Mouse (Mus musculus) neutrophil, adult 5-6 weeks (primary cell): ENCODE measurements around the gene Iqcc. TPM values are rescaled to one million over a fixed set of nuclear protein-coding genes. Genes with fewer than 3 reads are reported as not detected.
A peak's percentile ranks its signal among the peaks of the same experiment; 100 is the strongest.

ENCODE experiments used
- ATAC-seq: fragments of 151-379, 151-347 bp; 2 replicates; pipeline ENCODE4 v1.8.0; 2017; ENCODE audit warnings: mild to moderate bottlenecking, moderate TSS enrichment; ENCODE audit not compliant: insufficient number of reproducible peaks, poor library complexity, low FRiP score, severe bottlenecking; ENCODE audit errors: extremely low read depth
- total RNA-seq: library from RNA; stranded (forward); fragments of 200-1000 nt; gene quantifications from 2 replicates; pipeline ENCODE4 v1.2.3, GENCODE M21; 2017

Gene Iqcc
- total RNA-seq, 1 experiment from 2014 or later: 27.5 TPM

DNA sequence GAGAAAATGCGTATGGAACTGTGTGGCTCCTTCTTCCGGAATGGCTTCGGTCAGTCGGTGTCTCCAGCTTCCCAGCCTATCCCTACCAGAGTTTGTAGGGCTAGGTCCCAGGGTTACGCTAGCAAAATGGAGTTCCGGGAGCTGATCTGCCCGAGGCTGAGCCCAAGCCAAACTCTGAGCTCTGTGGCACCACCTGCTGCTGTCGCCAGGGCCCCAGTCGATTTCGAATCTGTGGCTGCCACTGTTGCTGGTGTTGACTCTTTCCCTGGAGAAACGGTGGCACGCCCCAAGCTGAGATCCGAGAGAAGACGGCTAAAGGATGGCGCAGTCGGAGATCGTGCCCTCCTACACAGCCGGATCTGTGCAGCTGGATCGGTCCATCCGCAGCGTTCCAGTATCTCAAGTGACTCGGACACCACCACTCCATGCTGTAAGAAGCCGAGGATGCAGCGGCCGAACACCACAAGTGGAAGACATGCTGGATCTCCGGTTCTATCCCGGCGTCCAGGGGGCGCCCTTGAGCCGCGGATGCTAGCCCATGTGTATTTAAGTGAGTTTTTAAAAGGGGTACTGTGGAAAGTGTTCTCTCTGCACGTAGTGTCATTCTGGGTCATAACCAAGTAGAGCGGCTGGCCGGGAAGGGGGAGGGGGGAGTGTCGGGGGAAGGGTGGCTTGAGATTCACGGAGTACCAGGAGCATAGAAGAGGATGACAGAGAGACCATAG, 33.9 kb downstream of the Iqcc start:
- peak; percentile 78 for ATAC-seq

DNA sequence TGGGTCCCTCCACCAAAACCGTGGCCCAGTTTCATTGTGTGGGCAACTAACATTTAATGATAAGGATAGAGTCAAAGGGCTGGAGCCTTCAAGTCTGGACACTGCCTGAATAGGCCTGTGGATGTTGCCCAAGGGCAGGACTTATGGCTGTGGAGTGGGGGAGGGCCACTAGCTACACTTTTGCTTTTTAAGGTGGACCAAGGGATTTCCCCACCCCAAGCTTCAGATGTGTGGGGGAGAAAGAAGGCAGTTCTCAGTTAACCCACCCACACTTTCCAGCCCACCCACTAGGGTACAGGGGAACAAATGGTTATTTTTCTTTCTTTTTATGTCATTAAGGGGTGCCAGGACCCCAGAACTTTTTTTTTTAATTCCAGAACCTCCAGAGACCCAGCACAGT, 34.5 kb downstream of the Iqcc start:
- ATAC-seq: no peak

DNA sequence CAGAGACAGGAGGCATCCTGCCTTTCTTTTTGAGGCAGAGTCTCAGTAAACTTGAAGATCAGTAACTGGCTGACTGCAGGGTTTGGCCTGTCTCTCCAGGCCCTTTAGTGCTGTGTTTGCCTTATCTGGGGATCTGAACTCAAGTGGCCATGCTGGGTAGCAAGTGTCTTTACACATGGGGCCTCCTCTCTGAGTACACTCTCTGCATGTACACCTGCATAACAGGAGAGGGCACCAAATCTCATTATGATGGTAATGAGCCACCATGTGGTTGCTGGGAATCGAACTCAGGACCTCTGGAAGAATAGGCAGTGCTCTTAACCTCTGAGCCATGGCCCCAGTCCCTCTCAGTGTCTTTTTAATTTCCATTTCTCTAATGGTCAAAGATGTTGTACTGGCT, 36.6 kb downstream of the Iqcc start:
- no peak for ATAC-seq

DNA sequence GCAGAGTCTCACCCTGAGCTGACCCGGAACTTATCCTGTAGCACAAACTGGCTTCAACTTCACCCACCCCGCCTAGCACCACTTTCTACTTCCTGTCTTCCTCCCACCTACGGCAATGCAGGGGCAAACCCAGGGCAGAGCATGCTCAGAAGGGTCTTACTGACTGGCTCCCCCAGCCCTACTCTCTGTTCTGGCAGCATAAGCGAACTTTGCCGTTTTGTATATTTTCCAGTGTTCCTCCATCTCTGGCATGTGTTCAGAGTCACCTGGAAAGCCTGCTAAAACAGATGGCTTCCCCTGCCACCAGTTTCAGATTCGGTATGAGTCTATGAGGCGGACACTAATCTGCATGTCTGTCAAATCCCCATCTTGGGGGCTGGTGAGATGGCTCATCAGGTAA, 38.6 kb downstream of the Iqcc start:
- ATAC-seq: 0 out of 2 replicates have a peak, but pooled peaks have one; percentile 14

DNA sequence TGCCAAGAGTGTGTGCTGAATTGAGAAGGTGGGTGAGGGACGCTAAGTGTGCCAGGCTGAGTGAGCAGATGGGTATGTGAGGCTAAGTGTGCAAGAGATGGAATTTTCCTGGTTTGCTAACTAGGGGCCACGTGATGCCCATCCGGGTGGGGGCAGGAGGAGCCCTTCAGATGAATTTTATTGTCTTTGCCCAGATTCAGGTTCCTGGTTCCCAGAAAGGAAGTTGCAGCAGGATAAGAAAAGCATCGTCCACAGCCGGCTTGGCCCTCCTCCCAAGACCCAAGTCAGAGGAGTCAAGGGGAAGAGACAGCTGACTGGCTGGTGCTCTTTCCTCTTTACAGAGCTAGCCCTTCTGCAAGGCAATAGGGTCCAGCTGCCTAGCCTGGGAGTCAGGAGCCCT, 40.4 kb downstream of the Iqcc start, which contains the start of gene Fam167b:
Gene Fam167b (minus strand): TSS at position 84 of the 400 bp plus-strand sequence.
- ATAC-seq: no peak

DNA sequence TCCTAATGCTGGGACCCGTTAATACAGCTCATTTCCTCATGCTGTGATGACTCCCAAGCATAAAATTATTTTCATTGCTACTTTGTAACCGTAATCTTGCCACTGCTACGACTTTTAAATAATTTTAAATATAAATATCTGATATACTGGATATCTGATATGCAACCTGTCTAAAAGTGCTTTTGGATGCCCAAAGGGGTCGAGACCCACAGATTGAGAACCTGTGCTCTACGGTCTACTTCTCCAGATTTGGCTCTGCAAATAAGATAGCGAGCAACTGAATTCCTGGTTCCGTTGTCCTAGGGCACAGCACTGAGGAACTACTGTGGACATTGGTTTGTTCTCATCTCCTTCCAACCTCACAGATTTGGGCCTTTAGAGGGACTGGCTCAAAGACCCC, 41.2 kb downstream of the Iqcc start:
- no peak for ATAC-seq

DNA sequence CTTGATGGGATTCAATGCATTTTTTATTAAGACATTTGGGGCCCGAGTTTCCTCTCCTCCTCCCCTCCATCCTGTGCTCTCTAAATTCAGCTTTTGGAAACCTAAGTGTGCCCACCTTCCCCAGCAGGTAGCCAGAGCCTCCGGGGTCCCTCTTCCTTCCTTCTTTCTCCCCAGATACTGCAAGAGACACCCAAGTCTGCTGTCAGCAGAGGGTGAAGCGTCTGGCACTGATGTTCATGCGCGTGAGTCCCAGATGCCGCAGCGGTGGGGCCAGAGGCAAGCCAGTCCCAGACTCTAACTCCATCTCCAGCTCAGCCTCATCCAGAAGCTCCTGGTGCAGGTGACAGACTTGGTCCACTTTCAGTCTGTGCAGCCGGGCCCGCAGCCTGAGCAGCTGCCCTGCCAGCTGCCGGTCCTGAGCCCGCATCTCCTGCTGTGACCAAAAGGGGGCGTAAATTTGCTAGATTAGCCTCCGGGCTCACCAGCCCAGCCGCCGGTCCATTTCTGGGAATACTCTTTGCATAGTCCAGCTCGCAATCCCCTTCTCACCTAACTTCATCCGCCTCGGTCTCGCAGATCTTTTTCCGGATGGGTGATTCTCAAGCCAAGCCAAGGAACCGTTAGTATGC, 41.9 kb downstream of the Iqcc start:
- ATAC-seq: peak; percentile 23; the same call in 1 of the 2 replicates

DNA sequence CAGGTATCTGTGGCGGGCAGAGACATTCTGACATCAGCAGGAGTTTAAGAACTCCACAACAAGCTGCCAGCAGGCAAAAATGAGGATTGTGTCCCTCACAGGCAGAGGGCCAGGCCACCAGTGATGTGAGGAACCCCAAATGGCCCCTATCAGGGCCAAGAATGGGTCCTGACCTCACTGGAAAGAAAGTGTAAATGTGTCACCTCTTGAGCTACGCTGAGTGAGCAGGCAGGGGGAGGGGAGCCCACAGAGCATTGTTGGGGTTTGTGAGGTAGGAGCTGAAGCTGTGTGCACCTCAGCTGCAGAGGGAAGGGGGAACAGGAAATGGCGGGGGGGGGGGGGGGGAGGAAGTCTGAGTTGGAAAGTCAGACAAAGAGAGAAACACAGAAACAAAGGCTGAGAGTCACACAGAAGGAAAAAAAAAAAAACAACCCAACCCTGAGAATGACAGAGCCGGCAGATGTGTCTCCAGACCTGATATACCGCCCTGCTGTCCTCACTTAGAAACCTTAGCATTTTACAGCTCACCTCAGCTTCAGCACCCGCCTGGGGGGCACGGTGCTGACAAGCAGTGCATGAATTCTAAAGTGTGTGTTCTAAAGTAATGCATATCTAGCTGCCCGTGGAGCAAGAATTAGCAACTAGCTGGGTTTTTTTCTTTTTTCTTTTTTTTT, 43.6 kb downstream of the Iqcc start:
- ATAC-seq: peak; percentile 88

DNA sequence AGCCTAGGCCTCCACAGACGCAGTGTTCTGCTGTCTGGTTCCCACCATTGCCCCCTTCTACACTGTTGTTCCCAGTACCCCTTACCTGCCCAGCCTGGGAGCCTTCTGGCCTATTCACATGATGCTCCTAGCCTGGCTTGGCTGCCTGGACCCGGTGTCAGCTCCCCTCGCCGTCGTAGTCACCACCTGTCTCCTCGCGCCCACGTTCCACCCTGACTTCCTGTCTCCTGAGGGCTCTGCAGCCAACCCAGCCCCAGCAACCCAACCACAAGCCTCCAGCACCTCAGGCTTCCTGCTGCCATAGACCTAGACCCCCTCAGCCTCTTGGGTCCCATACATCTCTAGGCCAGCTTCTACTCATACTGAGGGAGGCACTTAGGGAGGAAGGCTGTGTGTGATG, 45.5 kb downstream of the Iqcc start, which contains the start of gene Lck:
Gene Lck (minus strand): TSS at position 212 of the 400 bp plus-strand sequence.
- ATAC-seq: 0 out of 2 replicates have a peak, but pooled peaks have one; percentile 27

DNA sequence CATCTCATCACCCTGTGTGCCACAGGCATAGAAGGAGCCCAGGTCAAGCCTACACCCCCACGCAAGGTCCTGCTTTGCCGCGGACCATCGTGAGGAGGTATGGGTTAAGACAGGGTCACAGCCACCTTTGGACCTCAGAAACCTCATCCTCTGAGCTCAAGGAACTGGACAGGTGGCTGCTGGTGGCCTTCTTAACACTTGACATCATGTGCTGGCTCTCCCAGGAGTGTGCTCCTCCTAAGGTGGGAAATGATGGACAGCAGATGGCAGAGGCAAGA, 45.9 kb downstream of the Iqcc start:
- no peak for ATAC-seq

DNA sequence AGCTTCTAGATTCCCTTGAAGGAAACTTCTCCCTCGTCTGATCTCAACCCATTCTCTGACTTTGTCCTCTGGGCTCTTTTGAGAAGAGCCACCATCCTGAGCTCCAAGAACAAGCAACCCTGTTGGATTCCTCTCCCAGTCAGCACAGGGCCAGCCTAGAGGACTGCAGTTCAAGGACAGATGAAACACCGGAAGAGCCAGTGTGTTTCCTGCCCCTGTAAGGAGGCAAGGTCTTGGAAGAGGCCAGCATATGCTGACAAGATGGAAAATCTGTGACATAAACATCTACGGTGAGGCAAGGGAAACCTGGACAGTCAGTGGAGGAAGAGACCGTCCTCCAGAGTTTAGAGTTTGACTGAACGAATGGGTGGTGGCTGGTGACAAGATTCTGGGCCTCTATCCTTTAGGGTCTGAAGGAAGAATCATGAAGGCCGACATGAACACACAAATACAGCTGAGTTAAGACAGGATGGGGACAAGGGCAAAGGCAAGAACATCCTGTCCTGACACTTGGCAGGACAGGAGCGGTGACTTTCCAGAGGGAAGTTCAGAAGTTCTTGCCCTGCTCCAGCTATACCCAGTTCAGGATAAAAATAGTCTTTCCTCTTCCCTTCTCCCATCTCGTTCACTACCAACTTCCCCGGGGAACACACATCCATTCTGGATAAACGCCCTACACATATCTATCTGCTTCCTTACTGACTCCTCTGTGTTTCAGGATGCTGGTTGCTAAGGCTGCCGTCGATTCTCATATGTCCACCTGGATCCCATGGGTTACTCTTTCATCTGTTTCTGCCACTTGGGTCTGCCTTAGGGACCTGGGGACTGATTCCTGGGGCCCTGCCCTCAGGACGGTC, 46.4 kb downstream of the Iqcc start:
- no peak for ATAC-seq

DNA sequence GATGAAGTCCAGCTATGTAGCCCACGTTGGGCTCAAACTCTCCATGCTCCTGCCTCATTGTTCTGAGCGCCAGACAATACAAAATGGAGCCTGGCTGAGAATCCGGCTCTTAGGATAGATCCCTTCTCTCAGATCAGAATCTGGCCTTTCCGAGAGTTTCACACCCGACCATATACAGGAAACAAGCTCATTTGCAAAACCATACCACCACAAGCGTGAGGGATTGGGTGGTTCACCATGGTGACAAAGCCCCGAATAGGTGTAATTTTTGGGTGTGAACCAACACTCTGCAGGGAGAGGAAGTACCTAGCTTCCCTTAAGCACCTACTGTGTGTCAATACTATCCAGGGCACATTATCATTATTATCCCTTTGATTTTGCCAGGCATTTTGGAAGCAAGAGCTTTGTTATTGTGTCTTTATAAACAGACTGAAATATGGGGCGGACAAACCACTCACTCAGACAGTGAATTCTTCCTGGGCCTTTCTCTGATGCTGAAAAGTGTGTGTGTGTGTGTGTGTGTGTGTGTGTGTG, 47.3 kb downstream of the Iqcc start:
- ATAC-seq: no peak

DNA sequence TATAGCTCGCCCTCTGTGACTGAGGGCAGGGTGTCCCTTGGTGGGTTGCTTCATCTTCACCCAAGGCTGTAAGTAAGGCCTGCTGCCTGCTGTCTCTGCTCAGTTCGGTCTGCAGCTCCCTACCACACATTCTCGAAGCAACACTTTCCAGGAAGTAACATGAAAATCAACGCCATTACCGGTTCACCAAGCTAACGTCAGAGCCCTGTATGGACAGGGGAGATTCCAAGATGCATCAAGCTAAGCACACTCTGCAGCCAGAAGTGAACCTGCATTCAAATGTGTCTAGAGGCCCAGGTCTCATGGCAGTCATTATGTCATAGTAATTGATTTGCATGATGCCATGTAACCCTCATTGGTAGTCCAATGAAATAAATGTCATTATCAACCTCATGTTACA, 48.9 kb downstream of the Iqcc start:
- peak; percentile 5; the same call in 1 of the 2 replicates for ATAC-seq

DNA sequence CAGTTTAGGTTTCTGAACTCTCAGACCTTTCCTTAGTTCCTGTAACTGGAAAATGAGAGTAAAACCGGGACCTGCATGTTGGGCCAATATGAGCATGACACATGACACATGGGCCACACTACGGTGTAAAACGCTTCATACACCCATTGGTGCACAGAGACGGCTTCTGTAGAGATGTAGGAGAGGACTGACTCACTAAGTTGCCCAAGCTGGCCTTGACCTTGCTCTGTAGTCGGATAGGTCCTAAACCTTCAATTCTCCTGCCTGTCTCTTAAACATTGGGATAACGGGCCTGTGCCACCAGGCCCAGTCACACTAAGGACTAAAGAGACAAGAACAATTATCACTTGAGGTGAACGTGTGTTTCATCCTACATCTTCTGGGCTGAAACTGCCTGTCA, 50.5 kb downstream of the Iqcc start:
- no peak for ATAC-seq

DNA sequence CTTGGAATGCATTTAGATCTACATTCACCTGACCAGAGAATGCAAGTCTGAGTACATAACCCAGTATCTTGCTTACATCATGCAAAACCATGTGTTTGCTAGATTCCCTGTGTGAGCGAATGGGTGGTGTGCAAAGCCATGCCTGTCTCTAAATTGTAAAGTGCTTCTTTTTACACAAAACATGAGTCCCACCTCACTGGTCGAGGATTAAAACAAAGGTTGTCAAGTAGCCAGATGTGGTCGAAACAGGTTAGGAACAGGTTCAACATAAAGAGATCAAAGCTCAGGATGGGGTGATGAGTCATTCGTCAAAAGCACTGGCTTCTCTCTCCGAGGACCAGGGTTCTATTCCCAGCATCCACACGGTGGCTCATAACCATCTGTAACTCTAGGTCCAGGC, 53.8 kb downstream of the Iqcc start:
- ATAC-seq: no peak
